Mouse (Mus musculus) liver, postnatal 0 days (tissue): ENCODE measurements around the gene Lamc2. TPM values are rescaled to one million over a fixed set of nuclear protein-coding genes. Genes with fewer than 3 reads are reported as not detected.

Source experiments
- ATAC-seq: fragments of 200-750 bp; cut with Nextera tagmentation; 2 replicates; pipeline ENCODE4 v1.8.0; 2017; ENCODE audit warnings: mild to moderate bottlenecking, moderate library complexity
- DNase-seq: peaks from one replicate; pipeline ENCODE4 v3.0.0-alpha.2; 2016
- H3K27ac ChIP-seq: fragments of 300-500 bp; sonication (generic); 2 replicates; pipeline ENCODE4 v1.5.1; 2014; ENCODE audit warnings: antibody characterized with exemption, moderate library complexity, mild to moderate bottlenecking, low read depth
- H3K27me3 ChIP-seq: fragments of 300-500 bp; sonication (generic); 2 replicates; pipeline ENCODE4 v1.6.1; 2014; ENCODE audit warnings: low read length, control low read depth, mixed read lengths; ENCODE audit not compliant: insufficient read depth
- H3K36me3 ChIP-seq: fragments of 300-500 bp; sonication (generic); replicated peaks from 2 replicates; pipeline ENCODE4 v1.6.1; 2014; ENCODE audit warnings: mild to moderate bottlenecking, control low read depth, low read length, moderate library complexity, mixed read lengths; ENCODE audit not compliant: insufficient read depth
- H3K4me1 ChIP-seq: fragments of 300-500 bp; sonication (generic); 2 replicates; pipeline ENCODE4 v1.6.1; 2014; ENCODE audit warnings: antibody characterized with exemption, mild to moderate bottlenecking, control low read depth; ENCODE audit not compliant: insufficient read depth
- H3K4me2 ChIP-seq: fragments of 300-500 bp; sonication (generic); 2 replicates; pipeline ENCODE4 v1.6.1; 2014; ENCODE audit warnings: low read depth, mild to moderate bottlenecking, low read length, moderate library complexity, mixed read lengths
- H3K4me3 ChIP-seq: fragments of 300-500 bp; sonication (generic); 2 replicates; pipeline ENCODE4 v1.5.1; 2014; ENCODE audit warnings: low read depth, low read length
- H3K9ac ChIP-seq: fragments of 300-500 bp; sonication (generic); replicated peaks from 2 replicates; pipeline ENCODE4 v1.6.1; 2014; ENCODE audit warnings: mild to moderate bottlenecking, moderate library complexity
- H3K9me3 ChIP-seq: fragments of 300-500 bp; sonication (generic); 2 replicates; pipeline ENCODE4 v1.6.1; 2016; ENCODE audit warnings: mild to moderate bottlenecking, control low read depth, low read length, mixed read lengths
- CTCF ChIP-seq: sonication (generic); IDR thresholded peaks from 2 replicates; pipeline ENCODE4 v1.5.1; 2016; ENCODE audit warnings: antibody characterized with exemption, low read depth
- EP300 ChIP-seq: IDR thresholded peaks from 2 replicates; pipeline ENCODE4 v1.6.1; 2016; ENCODE audit warnings: antibody characterized with exemption, low read depth, mild to moderate bottlenecking
- WGBS: fragments of 180-500 bp; shearing (Covaris S2); extraction: QIAGEN DNeasy Blood & Tissue Kit; methylation state at CpG from one replicate; pipeline ENCODE4 v1.1.7; 2014; ENCODE audit not compliant: insufficient replicate concordance; 5-methylcytosine and 5-hydroxymethylcytosine counted together
- polyA plus RNA-seq: library from polyadenylated mRNA; unstranded; fragments of >200 nt; fragmentation: Nextera tagmentation; extraction: Ambion mirVana; gene quantifications from 2 replicates; pipeline ENCODE4 v1.2.1, GENCODE M21; 2015

Gene Lamc2
- polyA plus RNA-seq, 1 experiment from 2014 or later: 0.45 TPM

- WGBS: 66% methylated on average over 14 of the region's 14 CpGs
- no peak overlapping the region for H3K4me3 ChIP-seq
- no peak overlapping the region for H3K4me2 ChIP-seq
- DNase-seq (no peak), ATAC-seq (no peak)
- H3K27ac ChIP-seq: no peak overlapping the region
- TF ChIP-seq CTCF (no peak), EP300 (no peak)
- H3K4me1 ChIP-seq: no peaks in the 10 kb centered on the region
- no peaks in the 10 kb centered on the region for H3K9me3 ChIP-seq
- H3K27me3 ChIP-seq: no peaks in the 10 kb centered on the region
- no peak overlapping the region for H3K9ac ChIP-seq
- no peaks in the 10 kb centered on the region for H3K36me3 ChIP-seq
Measured at GRCm38 (mm10) chr1:153201448-153201847, 15.2 kb upstream of the Lamc2 start.

GRCm38 (mm10) chr1:153197316-153197850 is 11.1 kb upstream of the Lamc2 start:
- Histone ChIP-seq H3K9ac (no peak overlapping the region), H3K9me3 (no peaks in the 10 kb centered on the region), H3K27me3 (no peaks in the 10 kb centered on the region), H3K27ac (no peak overlapping the region), H3K36me3 (no peaks in the 10 kb centered on the region), H3K4me3 (no peak overlapping the region), H3K4me2 (no peak overlapping the region), H3K4me1 (no peaks in the 10 kb centered on the region)
- DNase-seq: no peak
- ATAC-seq: no peak
- no peak for TF ChIP-seq CTCF
- TF ChIP-seq EP300: no peak
- 32% methylated on average over 3 of the region's 3 CpGs for WGBS

GRCm38 (mm10) chr1:153192945-153193344 is 6.7 kb upstream of the Lamc2 start:
- no peaks in the 10 kb centered on the region for H3K27me3 ChIP-seq
- no peaks in the 10 kb centered on the region for H3K4me1 ChIP-seq
- ATAC-seq (no peak), DNase-seq (no peak)
- 83% methylated on average over 6 of the region's 6 CpGs for WGBS
- no peak overlapping the region for H3K4me3 ChIP-seq
- TF ChIP-seq EP300 (no peak), CTCF (no peak)
- no peaks in the 10 kb centered on the region for H3K36me3 ChIP-seq
- H3K9ac ChIP-seq: no peak overlapping the region
- no peak overlapping the region for H3K27ac ChIP-seq
- no peaks in the 10 kb centered on the region for H3K9me3 ChIP-seq
- H3K4me2 ChIP-seq: no peak overlapping the region

GRCm38 (mm10) chr1:153192379-153192778 is 6.1 kb upstream of the Lamc2 start:
- Histone ChIP-seq H3K36me3 (no peaks in the 10 kb centered on the region), H3K9ac (no peak overlapping the region), H3K4me2 (no peak overlapping the region), H3K4me3 (no peak overlapping the region), H3K27ac (no peak overlapping the region), H3K27me3 (0 out of 2 replicates have a peak, but pooled peaks cover under 1% of the 10 kb centered on the region), H3K9me3 (no peaks in the 10 kb centered on the region), H3K4me1 (no peaks in the 10 kb centered on the region)
- ATAC-seq: no peak
- 71% methylated on average over 4 of the region's 4 CpGs for WGBS
- no peak for TF ChIP-seq CTCF
- TF ChIP-seq EP300: no peak
- DNase-seq: no peak

GRCm38 (mm10) chr1:153191943-153192329 is 5.7 kb upstream of the Lamc2 start:
- H3K9ac ChIP-seq: no peak overlapping the region
- H3K27ac ChIP-seq: no peak overlapping the region
- H3K4me1 ChIP-seq: no peaks in the 10 kb centered on the region
- no peak for ATAC-seq
- no peak overlapping the region for H3K4me3 ChIP-seq
- no peaks in the 10 kb centered on the region for H3K9me3 ChIP-seq
- WGBS: 40% methylated on average over 5 of the region's 5 CpGs
- no peak for TF ChIP-seq EP300
- no peak for TF ChIP-seq CTCF
- H3K4me2 ChIP-seq: no peak overlapping the region
- DNase-seq: no peak
- no peaks in the 10 kb centered on the region for H3K36me3 ChIP-seq
- peaks cover 5% of the 10 kb centered on the region; the same call in 1 of the 2 replicates for H3K27me3 ChIP-seq

GRCm38 (mm10) chr1:153191237-153191942 is 5.1 kb upstream of the Lamc2 start:
- 81% methylated on average over 15 of the region's 15 CpGs for WGBS
- H3K4me1 ChIP-seq: no peaks in the 10 kb centered on the region
- H3K27me3 ChIP-seq: peaks cover 11% of the 10 kb centered on the region; the same call in 1 of the 2 replicates
- DNase-seq (no peak), ATAC-seq (no peak)
- no peak overlapping the region for H3K27ac ChIP-seq
- no peak for TF ChIP-seq CTCF
- TF ChIP-seq EP300: no peak
- H3K36me3 ChIP-seq: no peaks in the 10 kb centered on the region
- no peak overlapping the region for H3K9ac ChIP-seq
- no peaks in the 10 kb centered on the region for H3K9me3 ChIP-seq
- H3K4me3 ChIP-seq: no peak overlapping the region
- no peak overlapping the region for H3K4me2 ChIP-seq
